Mouse (Mus musculus): Measurements from ENCODE around the gene Zfp931. TPM values are rescaled to one million over a fixed set of nuclear protein-coding genes. Genes with fewer than 3 reads are reported as not detected.
"Not testable (repeated sequence)": the region's sequence is repeated elsewhere in the genome, so short reads cannot be mapped to it uniquely, and the experiment has no call there.

Gene Zfp931
- polyA plus RNA-seq, 1 experiment from 2014 or later, result 17.6 TPM

GRCm38 (mm10) chr2:178101957-178102356 is 23.7 kb upstream of the Zfp931 start:
- H3K36me3 ChIP-seq, result no peaks in the 10 kb centered on the region
- peak; percentile 62 for DNase-seq (ENCODE audit: low spot score)
- H3K9me3 ChIP-seq (replicated peaks), result no peaks in the 10 kb centered on the region
- H3K4me1 ChIP-seq, result no peaks in the 10 kb centered on the region
- no peak overlapping the region for H3K4me3 ChIP-seq
- no peaks in the 10 kb centered on the region for H3K27me3 ChIP-seq (ENCODE audit: low read depth, poor library complexity, severe bottlenecking)
- H3K27ac ChIP-seq (replicated peaks), result no peak overlapping the region
- WGBS, result 19% methylated on average over 7 of the region's 7 CpGs

DNA sequence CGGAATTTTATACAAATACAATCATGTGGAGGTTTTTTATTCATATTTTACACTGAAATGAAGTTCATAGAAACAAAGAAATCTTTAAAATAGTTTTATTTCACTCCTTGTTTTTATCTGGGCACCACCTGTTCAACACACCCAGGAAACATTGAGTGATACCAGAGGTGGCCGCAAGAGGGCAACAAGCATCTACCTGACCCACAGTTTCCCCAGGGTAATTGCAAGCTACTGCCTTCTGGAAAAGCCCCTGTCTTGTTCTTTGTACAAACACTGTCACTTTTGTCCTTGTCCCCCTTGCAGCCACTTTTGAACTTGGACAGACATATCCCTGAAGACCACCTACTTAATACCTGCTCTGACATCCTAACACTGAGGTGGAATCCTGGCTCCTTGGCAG is 19.7 kb upstream of the Zfp931 start:
- Histone ChIP-seq H3K27me3 (ENCODE audit: low read depth, poor library complexity, severe bottlenecking) (no peaks in the 10 kb centered on the region), H3K4me1 (no peaks in the 10 kb centered on the region), H3K4me3 (no peak overlapping the region), H3K36me3 (no peaks in the 10 kb centered on the region), H3K27ac (replicated peaks) (no peak overlapping the region), H3K9me3 (replicated peaks) (no peaks in the 10 kb centered on the region)
- WGBS, result 6% methylated on average over 2 of the region's 2 CpGs
- DNase-seq (ENCODE audit: low spot score), result peak; percentile 48

DNA sequence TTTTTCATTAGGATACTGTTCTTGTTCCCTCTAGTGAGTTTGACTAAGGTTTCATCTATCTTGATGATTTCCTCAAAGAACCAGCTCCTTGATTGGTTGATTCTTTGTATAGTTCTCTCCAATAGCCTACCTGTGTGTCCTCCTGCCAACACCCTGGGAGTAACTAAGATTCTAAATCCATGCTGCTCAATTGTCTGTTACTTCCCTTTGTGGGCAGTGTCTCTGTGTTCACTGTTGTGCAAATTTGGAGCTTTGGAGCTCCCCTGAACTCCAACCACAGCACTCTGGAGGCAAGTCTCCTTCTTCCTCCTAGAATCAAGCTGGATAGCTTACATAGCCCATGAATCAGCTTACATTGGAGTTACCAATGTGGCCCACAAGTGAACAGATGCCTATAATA is 11.3 kb upstream of the Zfp931 start:
- DNase-seq (ENCODE audit: low spot score), result no peak
- no peaks in the 10 kb centered on the region for H3K27me3 ChIP-seq (ENCODE audit: low read depth, poor library complexity, severe bottlenecking)

DNA sequence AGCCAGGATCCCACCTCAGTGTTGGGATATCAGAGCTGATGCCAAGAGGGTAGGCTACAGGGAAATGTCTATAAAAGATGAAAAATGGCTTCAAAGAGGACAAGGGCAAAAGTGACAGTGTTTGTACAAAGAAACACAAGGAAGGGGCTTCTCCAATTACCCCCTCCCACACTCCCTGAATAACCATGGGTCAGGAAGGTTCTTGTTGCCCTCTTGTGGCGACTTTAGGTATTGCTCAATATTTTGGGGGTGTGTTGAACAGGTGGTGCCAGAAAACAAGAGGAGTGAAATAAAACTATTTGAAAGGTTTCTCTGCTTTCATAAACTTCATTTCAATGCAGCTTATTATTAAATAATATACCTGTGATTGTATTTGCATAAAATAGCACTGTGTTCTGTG is 20.1 kb downstream of the Zfp931 start:
- peaks cover 8% of the 10 kb centered on the region; the same call in 1 of the 2 replicates for H3K9me3 ChIP-seq (replicated peaks)
- DNase-seq (ENCODE audit: low spot score), result peak; percentile 27
- WGBS, result 11% methylated on average over 1 of the region's 1 CpGs
- H3K27me3 ChIP-seq (ENCODE audit: low read depth, poor library complexity, severe bottlenecking), result no peaks in the 10 kb centered on the region
- H3K36me3 ChIP-seq, result peaks cover 13% of the 10 kb centered on the region
- H3K4me3 ChIP-seq, result no peak overlapping the region
- no peaks in the 10 kb centered on the region for H3K4me1 ChIP-seq
- no peak overlapping the region for H3K27ac ChIP-seq (replicated peaks)

More for the DNA sequence above, 11.3 kb upstream of the Zfp931 start:
- no peak overlapping the region for H3K4me3 ChIP-seq
- H3K4me1 ChIP-seq, result no peaks in the 10 kb centered on the region
- H3K27ac ChIP-seq (replicated peaks), result no peak overlapping the region
- H3K9me3 ChIP-seq (replicated peaks), result no peaks in the 10 kb centered on the region
- no peaks in the 10 kb centered on the region for H3K36me3 ChIP-seq

- 89% methylated on average over 3 of the region's 3 CpGs for WGBS
- not testable (repeated sequence) for DNase-seq (ENCODE audit: low spot score); H3K27ac ChIP-seq (replicated peaks); H3K9me3 ChIP-seq (replicated peaks); H3K27me3 ChIP-seq (ENCODE audit: low read depth, poor library complexity, severe bottlenecking); H3K4me3 ChIP-seq; H3K4me1 ChIP-seq; H3K36me3 ChIP-seq
Observed at GRCm38 (mm10) chr2:178027601-178028000, 50.7 kb downstream of the Zfp931 start.

DNA sequence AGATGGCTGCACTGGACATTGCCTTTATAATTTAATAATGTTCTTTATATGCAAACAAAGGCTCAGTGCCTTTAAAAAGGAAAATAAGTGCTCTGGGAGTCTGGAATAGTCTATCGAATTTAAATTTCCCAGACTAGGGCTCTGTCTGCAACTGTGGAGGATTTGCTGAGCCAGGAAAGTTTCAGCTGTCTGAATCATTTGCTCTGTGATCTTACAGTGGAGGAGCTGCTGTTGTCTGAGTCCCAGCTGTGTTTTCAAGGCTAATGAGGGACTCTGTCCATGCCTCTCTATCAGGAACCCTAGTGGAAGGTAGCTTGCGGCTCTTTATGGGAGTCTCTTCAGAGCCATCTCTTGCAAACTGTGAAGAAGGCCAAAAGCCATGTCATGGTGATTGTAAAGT is 54.4 kb downstream of the Zfp931 start:
- 33% methylated on average over 2 of the region's 2 CpGs for WGBS
- H3K4me1 ChIP-seq; DNase-seq (ENCODE audit: low spot score); H3K36me3 ChIP-seq; H3K27me3 ChIP-seq (ENCODE audit: low read depth, poor library complexity, severe bottlenecking); H3K9me3 ChIP-seq (replicated peaks): not testable (repeated sequence)
- peak overlapping the region; percentile 76 for H3K27ac ChIP-seq (replicated peaks)
- H3K4me3 ChIP-seq, result peak overlapping the region; percentile 65

GRCm38 (mm10) chr2:178023011-178023611 is 55.2 kb downstream of the Zfp931 start, which contains the start of gene Zfp971:
Gene Zfp971, plus strand, starts transcription at chr2:178023284.
- peak; percentile 33 for DNase-seq (ENCODE audit: low spot score)
- Histone ChIP-seq H3K4me3 (peak within 1 kb of the TSS; percentile 65), H3K27ac (replicated peaks) (peak within 1 kb of the TSS; percentile 76)
- not testable (repeated sequence) for H3K4me1 ChIP-seq; H3K27me3 ChIP-seq (ENCODE audit: low read depth, poor library complexity, severe bottlenecking); H3K36me3 ChIP-seq; H3K9me3 ChIP-seq (replicated peaks)
- WGBS, result 1% methylated on average over 15 of the region's 15 CpGs

GRCm38 (mm10) chr2:178020773-178021172 is 57.5 kb downstream of the Zfp931 start:
- DNase-seq (ENCODE audit: low spot score); H3K36me3 ChIP-seq; H3K4me3 ChIP-seq; H3K27ac ChIP-seq (replicated peaks); H3K27me3 ChIP-seq (ENCODE audit: low read depth, poor library complexity, severe bottlenecking); H3K4me1 ChIP-seq; H3K9me3 ChIP-seq (replicated peaks): not testable (repeated sequence)
- 86% methylated on average over 8 of the region's 8 CpGs for WGBS

DNA sequence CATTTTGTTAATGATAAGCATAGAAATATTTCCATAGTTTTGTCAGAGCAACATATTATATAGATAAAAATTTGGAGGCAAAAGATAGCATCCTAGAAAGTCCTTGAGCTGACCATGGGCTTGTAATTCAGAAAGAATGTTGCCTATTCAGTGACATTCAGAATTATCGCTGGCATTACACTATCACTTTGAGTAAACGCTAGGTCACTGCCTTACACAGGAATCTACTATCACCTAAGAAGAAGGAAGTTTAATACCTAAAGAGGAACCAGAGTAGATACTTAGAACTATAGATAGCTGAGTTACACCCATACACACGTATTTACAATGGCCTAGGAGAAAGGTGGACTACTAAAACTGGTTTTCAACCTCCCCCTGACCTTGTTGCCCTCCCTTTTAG is 58.8 kb downstream of the Zfp931 start:
- not testable (repeated sequence) for H3K27ac ChIP-seq (replicated peaks); H3K36me3 ChIP-seq; DNase-seq (ENCODE audit: low spot score); H3K27me3 ChIP-seq (ENCODE audit: low read depth, poor library complexity, severe bottlenecking); H3K4me1 ChIP-seq; H3K9me3 ChIP-seq (replicated peaks); H3K4me3 ChIP-seq
- 89% methylated on average over 3 of the region's 3 CpGs for WGBS

Other genes starting within 250 kb of the Zfp931 start
- 40.7 and 42.7 TPM in 2 replicates for gene Gm14325, start 238.1 kb downstream of the Zfp931 start, polyA plus RNA-seq (2016; fragmentation: Nextera tagmentation; extraction: Ambion mirVana)
- gene Gm14327, start 181.4 kb downstream of the Zfp931 start, polyA plus RNA-seq (2016; fragmentation: Nextera tagmentation; extraction: Ambion mirVana), result 2.3 and 2.9 TPM in 2 replicates
- not detected in 2 replicates for gene Zfp972, start 152.9 kb downstream of the Zfp931 start, polyA plus RNA-seq (2016; fragmentation: Nextera tagmentation; extraction: Ambion mirVana)
- 18.2 and 19.5 TPM in 2 replicates for gene Gm14326, start 121.2 kb downstream of the Zfp931 start, polyA plus RNA-seq (2016; fragmentation: Nextera tagmentation; extraction: Ambion mirVana)
- 13.3 and 14.7 TPM in 2 replicates for gene Zfp971, start 55.2 kb downstream of the Zfp931 start, polyA plus RNA-seq (2016; fragmentation: Nextera tagmentation; extraction: Ambion mirVana)
- gene Phactr3, start 40.5 kb upstream of the Zfp931 start, polyA plus RNA-seq (2016; fragmentation: Nextera tagmentation; extraction: Ambion mirVana), result 5.8 and 6.7 TPM in 2 replicates

Data from midbrain, embryonic 10.5 days (tissue).